In the genomic region with DNA sequence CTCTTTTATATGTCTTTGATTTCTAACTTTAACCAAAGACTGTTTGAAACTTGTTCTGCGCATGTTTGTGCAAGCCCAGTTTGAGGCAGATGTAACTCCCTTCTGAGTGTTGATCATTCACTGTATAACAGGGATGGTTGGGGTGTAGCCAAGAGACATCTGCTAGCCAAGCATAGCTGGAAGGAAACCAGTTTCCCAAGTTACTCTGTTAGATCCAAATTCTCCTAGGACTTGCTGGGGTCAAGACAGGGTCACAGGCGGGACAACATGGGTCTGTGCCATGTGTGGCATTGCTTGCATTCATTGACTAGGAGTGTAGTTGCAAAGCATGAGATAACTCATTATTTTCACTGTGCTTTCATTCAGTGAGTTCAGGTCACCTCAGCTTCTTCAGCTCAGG, we compare ENCODE assay signal across 12 mouse cellular contexts.
A peak's percentile ranks its signal among the peaks of the same experiment; 100 is the strongest.
DNase-seq lines count a peak whose midpoint lies in the region; ATAC-seq and TF ChIP-seq lines count a peak whose summit lies in the region.
"Had no signal": no experiment of that assay in that cellular context is flagged by ENCODE, and none has a peak within 500 bp of the region (broad histone marks: within the 10 kb centered on the region; RNA-seq: fewer than 3 reads in every experiment).

No protein-coding gene starts in this region.

- no peak for TF ChIP-seq CTCF in brain, embryonic 14.5 days (IDR thresholded peaks at IDR 0.05; ENCODE audit: borderline replicate concordance, extremely low read depth, insufficient read depth, insufficient read length)

- no peak for TF ChIP-seq POLR2A in brain, embryonic 14.5 days (IDR thresholded peaks at IDR 0.05; ENCODE audit: borderline replicate concordance, extremely low read depth, insufficient read depth, insufficient read length, poor library complexity, severe bottlenecking)

- ATAC-seq in forebrain, embryonic 14.5 days = peak; percentile 26; the same call in 1 of the 2 replicates
- no peak for ATAC-seq in forebrain, embryonic 12.5 days (ENCODE audit: low FRiP score)
- ATAC-seq in granulocyte monocyte progenitor cell, adult 5-6 weeks (replicated peaks; ENCODE audit: poor library complexity, severe bottlenecking) = no peak
- ATAC-seq: intestine, postnatal 0 days had no signal

- H3K4me1 ChIP-seq in forebrain, embryonic 14.5 days (ENCODE audit: control insufficient read depth, insufficient read depth, low read length) = no peaks in the 10 kb centered on the region
- H3K4me1 ChIP-seq in forebrain, embryonic 12.5 days = no peaks in the 10 kb centered on the region

- H3K27ac ChIP-seq in forebrain, embryonic 14.5 days (ENCODE audit: low read depth, low read length) = no peak overlapping the region
- no peak overlapping the region for H3K27ac ChIP-seq in forebrain, embryonic 12.5 days
- H3K27ac ChIP-seq: limb, embryonic 13.5 days had no signal

- no peak overlapping the region for H3K4me2 ChIP-seq in forebrain, embryonic 14.5 days (ENCODE audit: low read length)
- no peak overlapping the region for H3K4me2 ChIP-seq in forebrain, embryonic 12.5 days
- H3K4me2 ChIP-seq: limb, embryonic 13.5 days had no signal

- H3K9ac ChIP-seq in forebrain, embryonic 14.5 days (ENCODE audit: low read length) = no peak overlapping the region
- H3K9ac ChIP-seq in forebrain, embryonic 12.5 days = no peak overlapping the region
- H3K9ac ChIP-seq: limb, embryonic 13.5 days had no signal

- intact Hi-C loops in left cerebral cortex, postnatal 4 days (cut with DNase I) = no loop called here

- no peaks in the 10 kb centered on the region for H3K27me3 ChIP-seq in forebrain, embryonic 14.5 days (replicated peaks; ENCODE audit: control insufficient read depth, insufficient read depth, low read length)
- no peaks in the 10 kb centered on the region for H3K27me3 ChIP-seq in forebrain, embryonic 12.5 days
- H3K27me3 ChIP-seq: limb, embryonic 13.5 days had no signal

- WGBS in forebrain, embryonic 14.5 days = 84% methylated on average over 2 of the region's 2 CpGs
- WGBS in forebrain, embryonic 12.5 days = 94% methylated on average over 2 of the region's 2 CpGs

- peaks cover 2% of the 10 kb centered on the region; the same call in 1 of the 2 replicates for H3K36me3 ChIP-seq in forebrain, embryonic 14.5 days (ENCODE audit: control insufficient read depth, insufficient read depth, low read length)
- H3K36me3 ChIP-seq in forebrain, embryonic 12.5 days (replicated peaks) = no peaks in the 10 kb centered on the region

- H3K4me3 ChIP-seq in forebrain, embryonic 14.5 days (ENCODE audit: low read depth, low read length) = no peak overlapping the region
- no peak overlapping the region for H3K4me3 ChIP-seq in forebrain, embryonic 12.5 days (replicated peaks)
- H3K4me3 ChIP-seq: limb, embryonic 13.5 days had no signal

- H3K9me3 ChIP-seq in forebrain, embryonic 14.5 days (replicated peaks; ENCODE audit: control insufficient read depth, low read length) = no peaks in the 10 kb centered on the region
- no peaks in the 10 kb centered on the region for H3K9me3 ChIP-seq in forebrain, embryonic 12.5 days
- H3K9me3 ChIP-seq: limb, embryonic 13.5 days had no signal

- DNase-seq in forebrain, embryonic 14.5 days (ENCODE audit: low spot score) = peak; percentile 39
- peak; percentile 57 for DNase-seq in left cerebral cortex, postnatal 4 days
- no peak for DNase-seq in left cerebral cortex, adult 18-20 months (ENCODE audit: low spot score in 2 of 2)
- DNase-seq in brain, embryonic 14.5 days (ENCODE audit: low read depth) = peak; percentile 55
- DNase-seq in kidney, adult 9 months = peak; percentile 70
- no peak for DNase-seq in thymus, postnatal 4 days
- DNase-seq: retina, postnatal 1 day; thymus, adult 2 months had no signal

Comparison
In these comparisons a context has a peak if more than half of its experiments do, and no peak if none do; other contexts are left out.
1. DNase-seq: peak in forebrain, embryonic 14.5 days (single experiment), left cerebral cortex, postnatal 4 days (single experiment), brain, embryonic 14.5 days (single experiment) and kidney, adult 9 months (single experiment); none in left cerebral cortex, adult 18-20 months (0 of 2) and thymus, postnatal 4 days (single experiment).